ENCODE assay signal across 24 mouse cellular contexts in genomic region chr13:95813643-95814042, GRCm38 (mm10).
DNase-seq lines count a peak whose midpoint lies in the region; ATAC-seq and TF ChIP-seq lines count a peak whose summit lies in the region.
"Had no signal": no experiment of that assay in that cellular context is flagged by ENCODE, and none has a peak within 500 bp of the region (broad histone marks: within the 10 kb centered on the region; RNA-seq: fewer than 3 reads in every experiment).

No protein-coding gene starts in this region.

- no peaks in the 10 kb centered on the region for H3K36me3 ChIP-seq in liver, postnatal 0 days (replicated peaks; ENCODE audit: insufficient read depth, low read length)
- H3K36me3 ChIP-seq: embryonic facial prominence, embryonic 10.5 days; hindbrain, embryonic 15.5 days; midbrain, embryonic 12.5 days; neural tube, embryonic 12.5 days; stomach, embryonic 15.5 days had no signal

- no peaks in the 10 kb centered on the region for H3K9me3 ChIP-seq in liver, postnatal 0 days (ENCODE audit: low read length)
- H3K9me3 ChIP-seq: embryonic facial prominence, embryonic 10.5 days; hindbrain, embryonic 15.5 days; midbrain, embryonic 12.5 days; neural tube, embryonic 12.5 days; stomach, embryonic 15.5 days had no signal

- no peak overlapping the region for H3K27ac ChIP-seq in liver, postnatal 0 days (ENCODE audit: low read depth)
- H3K27ac ChIP-seq: embryonic facial prominence, embryonic 10.5 days; hindbrain, embryonic 15.5 days; left cerebral cortex, adult 2 months; macrophage; midbrain, embryonic 12.5 days; neural tube, embryonic 12.5 days; stomach, embryonic 15.5 days had no signal

- ATAC-seq in CD4-positive, CD25-positive, alpha-beta regulatory T cell, adult 4 months = peak; percentile 98
- ATAC-seq in granulocyte monocyte progenitor cell, adult 5-6 weeks (replicated peaks; ENCODE audit: poor library complexity, severe bottlenecking) = peak; percentile 77
- no peak for ATAC-seq in liver, postnatal 0 days
- ATAC-seq: forebrain, embryonic 16.5 days; intestine, embryonic 16.5 days; lung, postnatal 0 days had no signal

- no peaks in the 10 kb centered on the region for H3K27me3 ChIP-seq in liver, postnatal 0 days (ENCODE audit: insufficient read depth, low read length)
- H3K27me3 ChIP-seq: hindbrain, embryonic 15.5 days; neural tube, embryonic 12.5 days; stomach, embryonic 15.5 days had no signal

- TF ChIP-seq EP300 in liver, postnatal 0 days (IDR thresholded peaks at IDR 0.05; ENCODE audit: low read depth) = no peak

- H3K4me1 ChIP-seq in liver, postnatal 0 days (ENCODE audit: insufficient read depth) = no peaks in the 10 kb centered on the region
- H3K4me1 ChIP-seq: hindbrain, embryonic 15.5 days; neural tube, embryonic 12.5 days; stomach, embryonic 15.5 days had no signal

- WGBS in liver, postnatal 0 days (ENCODE audit: insufficient replicate concordance) = 68% methylated on average over 3 of the region's 3 CpGs

- no peak overlapping the region for H3K9ac ChIP-seq in liver, postnatal 0 days (replicated peaks)
- H3K9ac ChIP-seq: hindbrain, embryonic 15.5 days; midbrain, embryonic 12.5 days; neural tube, embryonic 12.5 days; stomach, embryonic 15.5 days had no signal

- no peak overlapping the region for H3K4me3 ChIP-seq in liver, postnatal 0 days (ENCODE audit: low read depth, low read length)
- H3K4me3 ChIP-seq: embryonic facial prominence, embryonic 10.5 days; hindbrain, embryonic 15.5 days; left cerebral cortex, adult 2 months; midbrain, embryonic 12.5 days; neural tube, embryonic 12.5 days; stomach, embryonic 15.5 days had no signal

- peak; percentile 73 for DNase-seq in CD4-positive helper T cell, adult 2 months (ENCODE audit: low read depth, low spot score)
- peak; percentile 77 for DNase-seq in naive thymus-derived CD4-positive, alpha-beta T cell, adult 2 months (ENCODE audit: low read depth)
- DNase-seq in adrenal gland, postnatal 36 days = no peak
- DNase-seq in right cerebral cortex, postnatal 10 days (ENCODE audit: low spot score in 2 of 2) = no peak
- no peak for DNase-seq in left cerebral cortex, adult 8-10 months (ENCODE audit: low spot score in 2 of 2)
- DNase-seq in liver, postnatal 0 days = no peak
- DNase-seq: adrenal gland, postnatal 14 days; cerebellum, adult 9-10 months; gastrocnemius, postnatal 14 days; heart, postnatal 4 days; kidney, postnatal 25 days; retina, postnatal 1 day had no signal

- no peak for TF ChIP-seq CTCF in liver, postnatal 0 days (IDR thresholded peaks at IDR 0.05; ENCODE audit: low read depth)

- no peak overlapping the region for H3K4me2 ChIP-seq in liver, postnatal 0 days (ENCODE audit: low read depth, low read length)
- H3K4me2 ChIP-seq: hindbrain, embryonic 15.5 days; midbrain, embryonic 12.5 days; neural tube, embryonic 12.5 days; stomach, embryonic 15.5 days had no signal

Comparison
In these comparisons a context has a peak if more than half of its experiments do, and no peak if none do; other contexts are left out.
1. DNase-seq: peak in CD4-positive helper T cell, adult 2 months (single experiment) and naive thymus-derived CD4-positive, alpha-beta T cell, adult 2 months (single experiment); none in adrenal gland, postnatal 36 days (0 of 2), right cerebral cortex, postnatal 10 days (0 of 2), left cerebral cortex, adult 8-10 months (0 of 2) and liver, postnatal 0 days (single experiment).